Mouse (Mus musculus) hindbrain, embryonic 13.5 days (tissue): ENCODE data around the gene Cyp4a29. TPM values are rescaled to one million over a fixed set of nuclear protein-coding genes. Genes with fewer than 3 reads are reported as not detected.
"Not testable (repeated sequence)": the region's sequence is repeated elsewhere in the genome, so short reads cannot be mapped to it uniquely, and the experiment has no call there.

Experiments used
- ATAC-seq: fragments of 200-750 bp; cut with Nextera tagmentation; 2 replicates; pipeline ENCODE4 v1.8.0; 2017; ENCODE audit warnings: moderate TSS enrichment; ENCODE audit not compliant: low FRiP score
- H3K27ac ChIP-seq: fragments of 300-500 bp; sonication (generic); 2 replicates; pipeline ENCODE4 v1.5.1; 2015; ENCODE audit warnings: inconsistent platforms, mild to moderate bottlenecking, moderate library complexity
- H3K27me3 ChIP-seq: fragments of 300-500 bp; sonication (generic); 2 replicates; pipeline ENCODE4 v1.6.1; 2015; ENCODE audit warnings: mild to moderate bottlenecking, inconsistent platforms
- H3K36me3 ChIP-seq: fragments of 300-500 bp; sonication (generic); 2 replicates; pipeline ENCODE4 v1.6.1; 2015; ENCODE audit warnings: mild to moderate bottlenecking, inconsistent platforms
- H3K4me1 ChIP-seq: fragments of 300-500 bp; sonication (generic); replicated peaks from 2 replicates; pipeline ENCODE4 v1.6.1; 2015; ENCODE audit warnings: inconsistent platforms
- H3K4me2 ChIP-seq: fragments of 300-500 bp; sonication (generic); 2 replicates; pipeline ENCODE4 v1.6.1; 2015; ENCODE audit warnings: inconsistent platforms, mild to moderate bottlenecking, moderate library complexity
- H3K4me3 ChIP-seq: fragments of 300-500 bp; sonication (generic); 2 replicates; pipeline ENCODE4 v1.5.1; 2015; ENCODE audit warnings: mild to moderate bottlenecking, inconsistent platforms
- H3K9ac ChIP-seq: fragments of 300-500 bp; sonication (generic); 2 replicates; pipeline ENCODE4 v1.6.1; 2015; ENCODE audit warnings: mild to moderate bottlenecking, inconsistent platforms
- H3K9me3 ChIP-seq: fragments of 300-500 bp; sonication (generic); 2 replicates; pipeline ENCODE4 v1.6.1; 2016; ENCODE audit warnings: inconsistent platforms
- WGBS: fragments of 180-500 bp; shearing (Covaris S2); methylation state at CpG from one replicate; pipeline ENCODE4 v1.1.7; 2015; 5-methylcytosine and 5-hydroxymethylcytosine counted together
- polyA plus RNA-seq: library from polyadenylated mRNA; unstranded; fragments of >200 nt; fragmentation: Nextera tagmentation; extraction: Ambion mirVana; gene quantifications from 2 replicates; pipeline ENCODE4 v1.2.1, GENCODE M21; 2015

Cyp4a29 gene
- not detected in 2 replicates for polyA plus RNA-seq

DNA sequence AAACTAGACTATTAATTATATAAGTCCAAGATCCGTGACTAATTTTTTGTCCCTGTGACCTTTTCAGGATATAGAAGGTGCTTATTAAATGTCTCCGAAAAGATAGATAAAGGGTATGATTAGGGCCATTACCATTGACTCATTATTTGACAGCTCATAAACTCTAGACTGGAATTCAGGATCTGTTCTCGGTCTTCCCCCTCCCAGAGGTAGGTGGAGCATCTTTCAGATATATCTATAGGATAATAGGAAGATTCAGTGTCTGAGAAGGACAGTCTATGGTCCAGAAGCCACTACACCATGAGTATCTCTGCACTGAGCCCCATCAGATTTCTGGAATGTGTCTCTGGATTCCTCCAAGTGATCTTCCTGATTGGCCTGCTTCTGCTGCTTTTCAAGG, at the start of gene Cyp4a29:
TSS of gene Cyp4a29 (plus strand) at position 301 of the 400 bp plus-strand sequence.
- no peak within 1 kb of the TSS for H3K27ac ChIP-seq
- no peaks in the 10 kb centered on the region for H3K4me1 ChIP-seq
- no peak within 1 kb of the TSS for H3K9ac ChIP-seq
- H3K27me3 ChIP-seq, result no peaks in the 10 kb centered on the region
- no peak for ATAC-seq
- no peak within 1 kb of the TSS for H3K4me3 ChIP-seq
- H3K36me3 ChIP-seq, result no peaks in the 10 kb centered on the region
- WGBS, result 89% methylated on average over 3 of the region's 3 CpGs
- no peaks in the 10 kb centered on the region for H3K9me3 ChIP-seq
- H3K4me2 ChIP-seq, result no peak within 1 kb of the TSS

DNA sequence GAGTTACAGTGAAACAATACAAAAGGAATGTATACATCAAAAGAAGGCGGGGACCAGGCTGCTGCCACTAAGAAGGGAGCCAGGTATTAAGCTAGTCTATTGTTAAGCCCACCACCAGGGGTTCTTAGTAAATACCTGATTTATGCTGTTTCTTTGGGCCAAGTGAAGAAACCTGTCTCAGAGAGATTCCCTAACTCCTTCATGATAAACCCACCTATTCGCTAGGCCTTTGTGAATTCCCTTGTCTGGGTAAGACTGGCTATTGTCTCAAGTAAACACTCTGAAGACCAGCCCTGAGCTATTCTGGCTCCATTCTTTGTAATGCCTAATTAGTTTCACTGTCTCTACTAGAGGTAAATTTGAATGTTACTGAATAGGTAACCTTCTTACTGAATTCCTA, 9.0 kb upstream of the Cyp4a29 start:
- not testable (repeated sequence) for H3K4me3 ChIP-seq, H3K4me2 ChIP-seq, H3K4me1 ChIP-seq, H3K9me3 ChIP-seq, H3K27me3 ChIP-seq, H3K9ac ChIP-seq, ATAC-seq, H3K27ac ChIP-seq, H3K36me3 ChIP-seq
- WGBS, result 84% methylated on average over 2 of the region's 2 CpGs

DNA sequence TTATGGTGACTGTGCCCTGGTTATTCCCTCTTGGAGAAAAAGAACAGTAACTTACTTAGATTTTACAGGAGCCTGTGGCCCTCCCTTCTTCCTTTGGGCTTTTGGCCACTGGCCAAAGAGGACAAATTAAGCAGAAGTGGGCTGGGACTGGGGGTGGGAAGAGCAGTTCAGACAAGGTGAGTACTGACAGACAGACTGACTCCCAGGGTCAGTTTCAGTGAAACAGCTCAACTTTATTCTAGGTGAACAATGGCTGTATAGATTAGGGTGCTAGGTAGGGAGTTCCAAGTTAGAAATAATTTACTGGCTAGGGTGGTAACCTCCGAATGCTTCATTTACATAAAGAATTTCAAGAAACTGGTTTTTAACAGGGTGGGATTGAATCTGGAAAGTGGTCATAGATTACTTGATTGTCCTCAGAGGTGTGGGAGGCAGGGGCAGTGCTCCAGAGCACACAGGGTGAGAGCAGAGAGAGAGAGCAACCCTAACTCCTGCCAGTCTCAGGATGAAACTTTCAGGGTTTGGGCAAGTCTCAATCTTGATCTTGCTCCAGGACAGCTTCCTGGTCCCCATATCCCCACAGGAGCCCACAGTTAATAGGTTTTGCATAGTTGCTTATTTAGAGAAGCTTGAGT, 5.3 kb upstream of the Cyp4a29 start:
- H3K4me3 ChIP-seq, result no peak overlapping the region
- no peak for ATAC-seq
- no peaks in the 10 kb centered on the region for H3K9me3 ChIP-seq
- H3K4me2 ChIP-seq, result no peak overlapping the region
- no peak overlapping the region for H3K27ac ChIP-seq
- WGBS, result 69% methylated on average over 1 of the region's 1 CpGs
- H3K27me3 ChIP-seq, result no peaks in the 10 kb centered on the region
- H3K9ac ChIP-seq, result no peak overlapping the region
- no peaks in the 10 kb centered on the region for H3K36me3 ChIP-seq
- H3K4me1 ChIP-seq, result no peaks in the 10 kb centered on the region

DNA sequence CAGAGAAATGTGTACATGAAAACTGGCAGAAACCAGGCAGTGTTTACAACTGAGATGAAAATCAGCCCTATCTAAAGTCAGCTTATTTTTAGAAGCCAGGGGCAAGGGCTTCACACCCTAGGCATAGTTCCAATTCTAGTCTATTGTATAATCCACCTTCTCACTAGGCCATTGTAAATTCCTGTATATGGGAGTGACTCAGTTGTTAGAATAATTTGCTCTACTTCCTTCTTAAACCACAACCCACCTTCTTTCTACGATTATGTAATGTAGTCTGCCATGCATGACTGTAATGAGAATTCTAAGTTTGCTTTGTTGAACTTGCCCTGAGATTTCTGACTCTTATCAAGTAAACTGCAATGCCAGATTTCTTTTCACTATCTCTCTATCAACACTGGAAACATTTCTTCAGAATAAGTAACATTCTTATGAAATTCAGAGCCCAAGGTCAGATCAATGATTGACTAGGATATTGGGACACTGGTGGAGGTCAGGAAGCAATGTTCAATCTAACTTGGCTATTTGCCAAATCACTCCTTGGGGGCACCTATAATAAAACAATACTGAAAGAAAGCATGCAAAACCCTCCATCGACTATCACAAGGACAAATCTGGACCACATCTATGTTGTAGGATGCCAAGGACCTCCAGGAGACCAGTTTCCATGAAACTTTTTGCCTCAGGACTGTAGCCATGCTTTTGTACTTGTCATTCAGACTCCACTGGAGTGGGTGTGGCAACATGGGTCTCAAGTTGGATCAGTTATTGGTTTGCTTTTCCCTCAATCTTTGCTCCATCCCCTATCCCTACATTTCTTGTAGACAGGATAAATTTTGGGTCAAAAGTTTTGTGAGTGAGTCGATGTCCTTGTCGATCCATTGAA, 23.0 kb downstream of the Cyp4a29 start:
- H3K36me3 ChIP-seq, ATAC-seq, H3K9ac ChIP-seq, H3K4me1 ChIP-seq, H3K4me3 ChIP-seq, H3K9me3 ChIP-seq, H3K27me3 ChIP-seq, H3K4me2 ChIP-seq, H3K27ac ChIP-seq: not testable (repeated sequence)
- 87% methylated on average over 3 of the region's 4 CpGs for WGBS

DNA sequence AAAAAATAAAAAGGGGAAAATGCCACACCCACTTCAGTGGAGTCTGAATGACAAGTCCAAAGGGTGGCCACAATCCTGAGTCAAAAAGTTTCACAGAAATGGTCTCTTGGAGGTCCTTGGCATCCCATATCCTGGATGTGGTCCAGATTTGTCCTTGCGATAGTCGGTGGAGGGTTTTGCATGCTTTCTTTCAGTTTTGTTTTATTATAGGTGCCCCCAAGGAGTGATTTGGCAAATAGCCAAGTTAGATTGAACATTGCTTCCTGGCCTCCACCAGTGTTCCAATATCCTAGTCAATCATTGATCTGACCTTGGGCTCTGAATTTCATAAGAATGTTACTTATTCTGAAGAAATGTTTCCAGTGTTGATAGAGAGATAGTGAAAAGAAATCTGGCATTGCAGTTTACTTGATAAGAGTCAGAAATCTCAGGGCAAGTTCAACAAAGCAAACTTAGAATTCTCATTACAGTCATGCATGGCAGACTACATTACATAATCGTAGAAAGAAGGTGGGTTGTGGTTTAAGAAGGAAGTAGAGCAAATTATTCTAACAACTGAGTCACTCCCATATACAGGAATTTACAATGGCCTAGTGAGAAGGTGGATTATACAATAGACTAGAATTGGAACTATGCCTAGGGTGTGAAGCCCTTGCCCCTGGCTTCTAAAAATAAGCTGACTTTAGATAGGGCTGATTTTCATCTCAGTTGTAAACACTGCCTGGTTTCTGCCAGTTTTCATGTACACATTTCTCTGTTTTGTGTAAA, 36.5 kb downstream of the Cyp4a29 start:
- not testable (repeated sequence) for H3K9ac ChIP-seq, ATAC-seq, H3K4me2 ChIP-seq, H3K27ac ChIP-seq, H3K4me1 ChIP-seq, H3K4me3 ChIP-seq, H3K36me3 ChIP-seq, H3K9me3 ChIP-seq, H3K27me3 ChIP-seq
- WGBS, result 88% methylated on average over 2 of the region's 3 CpGs

DNA sequence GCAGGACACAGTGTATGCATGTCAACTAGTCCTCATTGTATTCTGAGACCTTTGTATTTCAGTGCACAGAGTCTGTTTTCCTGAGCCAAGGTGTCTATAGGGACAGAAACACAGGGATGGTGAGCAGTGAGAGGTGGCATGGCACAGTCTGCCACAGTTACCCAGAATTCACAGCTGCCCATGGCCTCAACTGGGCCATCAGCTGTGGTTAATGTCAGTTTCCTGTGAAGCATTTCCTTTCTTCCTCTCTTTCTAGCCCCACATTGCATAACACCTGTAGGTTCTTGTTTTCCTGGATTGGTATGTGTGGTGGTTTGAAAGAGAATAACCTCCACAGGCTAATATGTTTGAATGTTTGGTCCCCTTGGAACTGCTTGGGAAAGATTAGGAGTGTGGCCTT, 38.5 kb downstream of the Cyp4a29 start:
- Histone ChIP-seq H3K4me3 (peak overlapping the region; percentile 39), H3K9ac (peak overlapping the region; percentile 62; the same call in 1 of the 2 replicates), H3K9me3 (no peaks in the 10 kb centered on the region), H3K27ac (no peak overlapping the region), H3K4me2 (peak overlapping the region; percentile 57), H3K27me3 (0 out of 2 replicates have a peak, but pooled peaks cover 3% of the 10 kb centered on the region), H3K4me1 (peaks cover 3% of the 10 kb centered on the region; the same call in 1 of the 2 replicates), H3K36me3 (no peaks in the 10 kb centered on the region)
- no peak for ATAC-seq

DNA sequence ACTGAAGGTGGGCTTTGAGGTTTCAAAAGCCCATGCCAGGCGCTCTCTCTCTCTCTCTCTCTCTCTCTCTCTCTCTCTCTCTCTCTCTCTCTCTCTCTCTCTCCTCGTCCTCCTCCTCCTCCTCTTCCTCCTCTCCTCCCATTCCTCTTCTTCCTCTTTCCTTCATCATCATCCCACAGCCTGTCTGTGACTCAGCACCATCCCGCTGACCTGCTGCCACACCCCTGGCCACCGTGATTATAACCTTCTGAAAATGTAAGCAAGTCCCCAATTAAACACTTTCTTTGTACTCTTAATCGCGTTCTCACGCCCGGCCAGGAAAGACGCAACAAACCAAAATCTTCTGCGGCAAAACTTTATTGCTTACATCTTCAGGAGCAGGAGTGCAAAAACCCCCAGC, 38.9 kb downstream of the Cyp4a29 start:
- H3K27ac ChIP-seq, H3K36me3 ChIP-seq, H3K9me3 ChIP-seq, H3K4me1 ChIP-seq, H3K27me3 ChIP-seq: not testable (repeated sequence)
- Histone ChIP-seq H3K4me2 (peak overlapping the region; percentile 57), H3K4me3 (peak overlapping the region; percentile 39), H3K9ac (peak overlapping the region; percentile 62)
- WGBS, result 13% methylated on average over 10 of the region's 10 CpGs
- peak; percentile 72; the same call in 1 of the 2 replicates for ATAC-seq

DNA sequence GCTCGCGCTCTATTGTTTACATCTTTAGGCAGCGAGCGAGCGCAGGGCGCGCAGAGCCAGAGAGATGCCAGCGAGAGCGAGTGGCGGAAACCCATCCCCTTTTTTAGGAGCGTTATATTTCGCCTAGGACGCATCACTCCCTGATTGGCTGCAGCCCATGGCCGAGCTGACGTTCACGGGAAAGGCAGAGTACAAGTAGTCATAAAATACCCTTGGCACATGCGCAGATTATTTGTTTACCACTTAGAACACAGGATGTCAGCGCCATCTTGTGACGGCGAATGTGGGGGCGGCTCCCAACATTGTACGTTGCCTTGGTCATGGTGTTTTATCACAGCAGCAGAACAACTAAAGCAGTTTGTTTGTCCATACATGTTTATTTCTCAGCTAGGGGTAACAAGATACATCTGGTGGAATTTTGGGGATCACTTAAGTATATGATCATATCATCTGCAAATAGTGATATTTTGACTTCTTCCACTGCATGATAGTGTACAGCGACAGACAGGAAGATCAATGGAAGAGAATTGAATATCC, 39.4 kb downstream of the Cyp4a29 start:
- WGBS, result 11% methylated on average over 23 of the region's 23 CpGs

DNA sequence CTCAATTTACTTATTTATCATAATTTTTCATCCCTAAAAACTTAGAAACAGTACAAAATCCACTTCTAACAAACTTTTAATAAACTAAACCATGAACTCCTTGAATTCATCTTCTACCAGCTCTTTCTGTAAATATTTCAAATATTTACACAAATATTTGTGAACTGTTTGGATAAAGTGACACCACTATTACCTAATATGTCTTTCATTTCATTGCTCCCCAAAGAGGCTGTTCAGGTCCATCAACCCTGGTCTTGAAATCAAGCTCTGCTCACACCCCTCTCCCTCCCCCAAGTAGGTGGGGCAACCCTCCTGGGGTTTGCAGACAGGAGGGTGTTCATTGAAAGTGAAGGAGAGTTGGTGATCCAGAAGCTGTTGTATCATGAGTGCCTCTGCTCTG, 56.9 kb downstream of the Cyp4a29 start, which contains the start of gene Cyp4a12a:
TSS of gene Cyp4a12a (plus strand) at position 301 of the 400 bp plus-strand sequence.
- not testable (repeated sequence) for H3K36me3 ChIP-seq, H3K27ac ChIP-seq, H3K4me3 ChIP-seq, ATAC-seq, H3K4me1 ChIP-seq, H3K4me2 ChIP-seq, H3K27me3 ChIP-seq, H3K9me3 ChIP-seq, H3K9ac ChIP-seq

More for the DNA sequence above, 39.4 kb downstream of the Cyp4a29 start:
- H3K4me1 ChIP-seq, H3K27ac ChIP-seq, H3K36me3 ChIP-seq, H3K9me3 ChIP-seq, H3K27me3 ChIP-seq: not testable (repeated sequence)
- peak; percentile 90 for ATAC-seq
- Histone ChIP-seq H3K4me3 (peak overlapping the region; percentile 39), H3K9ac (peak overlapping the region; percentile 62), H3K4me2 (peak overlapping the region; percentile 57)

Other genes starting within 250 kb of the Cyp4a29 start
- gene Stil, start 241.9 kb upstream of the Cyp4a29 start, polyA plus RNA-seq, result 3.1 and 3.5 TPM in 2 replicates
- 3.8 and 6.7 TPM in 2 replicates for gene Tal1, start 185.7 kb upstream of the Cyp4a29 start, polyA plus RNA-seq
- 5.5 and 10.3 TPM in 2 replicates for gene Pdzk1ip1, start 153.4 kb upstream of the Cyp4a29 start, polyA plus RNA-seq
- 5.9 and 6.7 TPM in 2 replicates for gene Cyp4x1, start 107.8 kb upstream of the Cyp4a29 start, polyA plus RNA-seq
- gene Cyp4a12a, start 57.0 kb downstream of the Cyp4a29 start, polyA plus RNA-seq, result not detected in 2 replicates
- not detected in 2 replicates for gene Cyp4a12b, start 169.5 kb downstream of the Cyp4a29 start, polyA plus RNA-seq
- gene Cyp4a30b, start 210.5 kb downstream of the Cyp4a29 start, polyA plus RNA-seq, result not detected in 2 replicates